Mouse (Mus musculus): ENCODE measurements around the gene Mettl23. TPM values are rescaled to one million over a fixed set of nuclear protein-coding genes. Genes with fewer than 3 reads are reported as not detected.

Gene Mettl23
- total and polyA plus RNA-seq, 2 experiments = 21.0 to 31.7 TPM

DNA sequence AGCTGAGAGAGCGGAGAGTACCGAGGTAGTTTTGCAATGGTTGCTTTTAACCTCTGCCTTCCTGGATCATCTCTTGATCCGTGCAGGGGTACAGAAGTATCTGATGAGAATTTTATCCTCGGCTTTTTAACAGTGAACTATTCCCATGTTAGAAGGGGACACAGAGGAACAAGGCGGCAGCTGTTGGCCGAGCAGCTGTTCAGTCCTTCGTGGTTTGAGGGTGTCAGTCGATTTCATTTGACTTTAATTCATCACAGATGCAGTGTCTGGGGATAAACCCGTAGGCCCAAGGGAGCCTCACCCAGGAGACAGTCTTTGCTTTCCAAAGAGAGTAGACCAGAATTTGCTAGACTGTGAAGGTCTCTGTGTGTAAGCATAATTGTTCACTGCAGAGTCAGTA is 28.5 kb downstream of the Mettl23 start:
- WGBS = 92% methylated on average over 9 of the region's 9 CpGs

DNA sequence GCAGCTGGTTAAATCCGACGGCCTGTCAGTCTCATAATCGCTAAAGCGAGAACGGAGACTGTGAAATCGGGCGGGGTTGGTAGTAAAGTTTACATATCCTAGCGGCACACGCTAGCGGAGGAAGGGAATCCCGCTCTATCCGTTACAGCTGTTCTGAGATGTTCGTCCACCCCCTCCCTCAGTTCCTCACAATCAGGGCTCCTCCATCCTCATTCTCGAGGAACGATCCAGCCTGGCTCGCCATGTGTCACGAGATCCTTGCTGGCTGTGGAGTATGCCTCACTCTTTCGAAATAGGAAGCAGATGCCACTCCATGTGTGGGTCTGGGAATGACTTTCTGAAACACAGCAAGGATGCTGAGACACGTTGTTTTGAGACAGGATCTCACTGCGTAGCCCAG is 30.9 kb downstream of the Mettl23 start:
- H3K27me3 ChIP-seq (ENCODE audit: control insufficient read depth, insufficient read depth, low read length) = no peaks in the 10 kb centered on the region
- no peaks in the 10 kb centered on the region for H3K79me2 ChIP-seq (ENCODE audit: control insufficient read depth, insufficient read depth, low read length)
- H3K4me3 ChIP-seq (ENCODE audit: insufficient read depth, low read depth, low read length) = no peak overlapping the region
- TF ChIP-seq CTCF (IDR thresholded peaks at IDR 0.05; ENCODE audit: low read depth, low read length) = no peak
- no peak for TF ChIP-seq POLR2A (IDR thresholded peaks at IDR 0.05; ENCODE audit: extremely low read depth, insufficient read depth, low read length)
- no peaks in the 10 kb centered on the region for H3K4me1 ChIP-seq (ENCODE audit: control insufficient read depth, insufficient read depth, low read length)
- H3K36me3 ChIP-seq (ENCODE audit: control insufficient read depth, insufficient read depth, low read length) = peaks cover 35% of the 10 kb centered on the region
- H3K9ac ChIP-seq (ENCODE audit: low read depth, low read length) = no peak overlapping the region
- H3K27ac ChIP-seq (replicated peaks; ENCODE audit: insufficient read depth, low read depth, low read length) = no peak overlapping the region
- DNase-seq (ENCODE audit: extremely low read depth, low read depth, low spot score) = no peak
- WGBS = 96% methylated on average over 20 of the region's 20 CpGs

More for the DNA sequence above, 28.5 kb downstream of the Mettl23 start:
- DNase-seq (ENCODE audit: extremely low read depth, low read depth, low spot score) = no peak
- Histone ChIP-seq H3K27me3 (ENCODE audit: control insufficient read depth, insufficient read depth, low read length) (no peaks in the 10 kb centered on the region), H3K4me1 (ENCODE audit: control insufficient read depth, insufficient read depth, low read length) (no peaks in the 10 kb centered on the region), H3K4me3 (ENCODE audit: insufficient read depth, low read depth, low read length) (no peak overlapping the region), H3K79me2 (ENCODE audit: control insufficient read depth, insufficient read depth, low read length) (no peaks in the 10 kb centered on the region), H3K36me3 (ENCODE audit: control insufficient read depth, insufficient read depth, low read length) (peaks cover 41% of the 10 kb centered on the region), H3K27ac (replicated peaks; ENCODE audit: insufficient read depth, low read depth, low read length) (no peak overlapping the region), H3K9ac (ENCODE audit: low read depth, low read length) (no peak overlapping the region)
- no peak for TF ChIP-seq POLR2A (IDR thresholded peaks at IDR 0.05; ENCODE audit: extremely low read depth, insufficient read depth, low read length)
- no peak for TF ChIP-seq CTCF (IDR thresholded peaks at IDR 0.05; ENCODE audit: low read depth, low read length)

GRCm38 (mm10) chr11:116878454-116878853 is 35.4 kb downstream of the Mettl23 start:
- no peaks in the 10 kb centered on the region for H3K27me3 ChIP-seq (ENCODE audit: control insufficient read depth, insufficient read depth, low read length)
- H3K36me3 ChIP-seq (ENCODE audit: control insufficient read depth, insufficient read depth, low read length) = peaks cover 10% of the 10 kb centered on the region; the same call in 1 of the 2 replicates
- no peak overlapping the region for H3K9ac ChIP-seq (ENCODE audit: low read depth, low read length)
- TF ChIP-seq CTCF (IDR thresholded peaks at IDR 0.05; ENCODE audit: low read depth, low read length) (no peak), POLR2A (IDR thresholded peaks at IDR 0.05; ENCODE audit: extremely low read depth, insufficient read depth, low read length) (no peak)
- DNase-seq (ENCODE audit: extremely low read depth, low read depth, low spot score) = no peak
- no peaks in the 10 kb centered on the region for H3K79me2 ChIP-seq (ENCODE audit: control insufficient read depth, insufficient read depth, low read length)
- WGBS = 94% methylated on average over 8 of the region's 8 CpGs
- no peaks in the 10 kb centered on the region for H3K4me1 ChIP-seq (ENCODE audit: control insufficient read depth, insufficient read depth, low read length)
- no peak overlapping the region for H3K27ac ChIP-seq (replicated peaks; ENCODE audit: insufficient read depth, low read depth, low read length)
- no peak overlapping the region for H3K4me3 ChIP-seq (ENCODE audit: insufficient read depth, low read depth, low read length)

- Histone ChIP-seq H3K79me2 (ENCODE audit: control insufficient read depth, insufficient read depth, low read length) (no peaks in the 10 kb centered on the region), H3K9ac (ENCODE audit: low read depth, low read length) (no peak overlapping the region), H3K4me3 (ENCODE audit: insufficient read depth, low read depth, low read length) (no peak overlapping the region), H3K36me3 (ENCODE audit: control insufficient read depth, insufficient read depth, low read length) (no peaks in the 10 kb centered on the region), H3K27ac (replicated peaks; ENCODE audit: insufficient read depth, low read depth, low read length) (no peak overlapping the region), H3K4me1 (ENCODE audit: control insufficient read depth, insufficient read depth, low read length) (no peaks in the 10 kb centered on the region), H3K27me3 (ENCODE audit: control insufficient read depth, insufficient read depth, low read length) (no peaks in the 10 kb centered on the region)
- no peak for TF ChIP-seq CTCF (IDR thresholded peaks at IDR 0.05; ENCODE audit: low read depth, low read length)
- no peak for TF ChIP-seq POLR2A (IDR thresholded peaks at IDR 0.05; ENCODE audit: extremely low read depth, insufficient read depth, low read length)
- 81% methylated on average over 7 of the region's 7 CpGs for WGBS
- no peak for DNase-seq (ENCODE audit: extremely low read depth, low read depth, low spot score)
Measured at GRCm38 (mm10) chr11:116880839-116881238, 37.8 kb downstream of the Mettl23 start.

DNA sequence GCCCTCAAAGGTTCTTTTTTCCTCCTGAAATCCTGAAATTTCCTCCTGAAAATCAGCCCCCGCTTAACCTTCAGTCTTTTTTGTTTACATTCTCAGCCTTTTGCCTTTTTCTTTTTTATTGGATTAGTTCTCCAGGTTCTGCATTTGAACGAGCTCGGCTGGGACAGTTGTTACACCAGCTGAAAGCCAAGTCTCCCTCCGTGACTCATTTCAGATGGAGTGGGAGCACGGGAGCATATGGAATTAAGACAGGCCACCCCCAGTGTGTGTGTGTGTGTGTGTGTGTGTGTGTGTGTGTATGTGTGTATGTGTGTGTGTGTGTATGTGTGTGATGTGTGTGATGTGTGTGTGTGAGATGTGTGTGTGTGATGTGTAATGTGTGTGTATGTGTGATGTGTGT is 38.4 kb downstream of the Mettl23 start:
- WGBS = 70% methylated on average over 5 of the region's 5 CpGs

DNA sequence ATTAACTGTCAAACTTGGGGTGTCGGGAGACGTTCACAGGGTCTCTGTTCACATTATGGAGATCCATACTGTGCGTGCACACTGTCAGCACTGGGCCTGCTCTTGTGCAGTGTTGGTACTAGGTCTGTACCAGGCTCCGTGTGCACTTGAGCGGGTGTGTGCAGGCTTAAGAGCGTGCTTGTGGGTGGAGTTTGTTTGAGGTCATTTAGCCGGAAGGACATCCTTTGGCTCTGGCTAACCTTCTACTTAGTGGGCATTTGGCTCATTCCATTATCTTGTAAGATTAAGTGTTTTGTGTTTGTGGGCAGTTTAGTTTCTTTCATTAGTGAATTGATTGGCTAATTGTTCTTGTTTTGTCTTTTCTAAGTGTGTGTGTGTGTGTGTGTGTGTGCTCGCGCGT is 39.4 kb downstream of the Mettl23 start:
- Histone ChIP-seq H3K79me2 (ENCODE audit: control insufficient read depth, insufficient read depth, low read length) (no peaks in the 10 kb centered on the region), H3K4me1 (ENCODE audit: control insufficient read depth, insufficient read depth, low read length) (no peaks in the 10 kb centered on the region), H3K27me3 (ENCODE audit: control insufficient read depth, insufficient read depth, low read length) (no peaks in the 10 kb centered on the region), H3K27ac (replicated peaks; ENCODE audit: insufficient read depth, low read depth, low read length) (no peak overlapping the region), H3K36me3 (ENCODE audit: control insufficient read depth, insufficient read depth, low read length) (no peaks in the 10 kb centered on the region), H3K9ac (ENCODE audit: low read depth, low read length) (no peak overlapping the region), H3K4me3 (ENCODE audit: insufficient read depth, low read depth, low read length) (no peak overlapping the region)
- TF ChIP-seq POLR2A (IDR thresholded peaks at IDR 0.05; ENCODE audit: extremely low read depth, insufficient read depth, low read length) (no peak), CTCF (IDR thresholded peaks at IDR 0.05; ENCODE audit: low read depth, low read length) (no peak)
- WGBS = 89% methylated on average over 10 of the region's 10 CpGs
- DNase-seq (ENCODE audit: extremely low read depth, low read depth, low spot score) = no peak

More for the DNA sequence above, 38.4 kb downstream of the Mettl23 start:
- Histone ChIP-seq H3K4me1 (ENCODE audit: control insufficient read depth, insufficient read depth, low read length) (no peaks in the 10 kb centered on the region), H3K36me3 (ENCODE audit: control insufficient read depth, insufficient read depth, low read length) (no peaks in the 10 kb centered on the region), H3K27ac (replicated peaks; ENCODE audit: insufficient read depth, low read depth, low read length) (no peak overlapping the region), H3K27me3 (ENCODE audit: control insufficient read depth, insufficient read depth, low read length) (no peaks in the 10 kb centered on the region), H3K4me3 (ENCODE audit: insufficient read depth, low read depth, low read length) (no peak overlapping the region), H3K79me2 (ENCODE audit: control insufficient read depth, insufficient read depth, low read length) (no peaks in the 10 kb centered on the region), H3K9ac (ENCODE audit: low read depth, low read length) (no peak overlapping the region)
- TF ChIP-seq POLR2A (IDR thresholded peaks at IDR 0.05; ENCODE audit: extremely low read depth, insufficient read depth, low read length) (no peak), CTCF (IDR thresholded peaks at IDR 0.05; ENCODE audit: low read depth, low read length) (no peak)
- no peak for DNase-seq (ENCODE audit: extremely low read depth, low read depth, low spot score)
